19 mouse cellular contexts compared by ENCODE assay signal in genomic region chr6:113385160-113385714, GRCm38 (mm10). TPM values are rescaled to one million over a fixed set of nuclear protein-coding genes. Genes with fewer than 3 reads are reported as not detected.
DNase-seq lines count a peak whose midpoint lies in the region; ATAC-seq lines count a peak whose summit lies in the region.
"Had no signal": no experiment of that assay in that cellular context is flagged by ENCODE, and none has a peak within 500 bp of the region (broad histone marks: within the 10 kb centered on the region; RNA-seq: fewer than 3 reads in every experiment).

No protein-coding gene starts in this region.

- 82% methylated on average over 11 of the region's 11 CpGs for WGBS in hindbrain, embryonic 13.5 days
- 94% methylated on average over 11 of the region's 11 CpGs for WGBS in hindbrain, embryonic 14.5 days
- WGBS in midbrain, embryonic 15.5 days: 81% methylated on average over 11 of the region's 11 CpGs
- WGBS in midbrain, embryonic 14.5 days: 93% methylated on average over 11 of the region's 11 CpGs
- 59% methylated on average over 11 of the region's 11 CpGs for WGBS in intestine, embryonic 16.5 days

- H3K27me3 ChIP-seq in hindbrain, embryonic 13.5 days: no peaks in the 10 kb centered on the region
- no peaks in the 10 kb centered on the region for H3K27me3 ChIP-seq in hindbrain, embryonic 14.5 days (ENCODE audit: control insufficient read depth, insufficient read depth, low read length)
- no peaks in the 10 kb centered on the region for H3K27me3 ChIP-seq in midbrain, embryonic 15.5 days (replicated peaks)
- H3K27me3 ChIP-seq in midbrain, embryonic 14.5 days (ENCODE audit: control insufficient read depth, insufficient read depth, low read length): no peaks in the 10 kb centered on the region
- H3K27me3 ChIP-seq in intestine, embryonic 16.5 days (replicated peaks; ENCODE audit: control insufficient read depth, insufficient read depth, low read length): no peaks in the 10 kb centered on the region
- H3K27me3 ChIP-seq: embryonic facial prominence, embryonic 12.5 days; forebrain, embryonic 12.5 days; Patski had no signal

- H3K9ac ChIP-seq in hindbrain, embryonic 13.5 days: no peak overlapping the region
- no peak overlapping the region for H3K9ac ChIP-seq in hindbrain, embryonic 14.5 days
- H3K9ac ChIP-seq in midbrain, embryonic 15.5 days: no peak overlapping the region
- no peak overlapping the region for H3K9ac ChIP-seq in midbrain, embryonic 14.5 days (replicated peaks; ENCODE audit: low read length)
- no peak overlapping the region for H3K9ac ChIP-seq in intestine, embryonic 16.5 days (ENCODE audit: low read depth, low read length)
- H3K9ac ChIP-seq: embryonic facial prominence, embryonic 12.5 days; forebrain, embryonic 12.5 days had no signal

- peaks cover 98% of the 10 kb centered on the region for H3K36me3 ChIP-seq in hindbrain, embryonic 13.5 days
- H3K36me3 ChIP-seq in hindbrain, embryonic 14.5 days (replicated peaks; ENCODE audit: control insufficient read depth, insufficient read depth): peaks cover 99% of the 10 kb centered on the region
- H3K36me3 ChIP-seq in midbrain, embryonic 15.5 days (replicated peaks): peaks cover 74% of the 10 kb centered on the region
- H3K36me3 ChIP-seq in midbrain, embryonic 14.5 days (ENCODE audit: control insufficient read depth, insufficient read depth, low read length): peaks cover 98% of the 10 kb centered on the region
- peaks cover 40% of the 10 kb centered on the region for H3K36me3 ChIP-seq in intestine, embryonic 16.5 days (ENCODE audit: control insufficient read depth, insufficient read depth, low read length)

- H3K27ac ChIP-seq in hindbrain, embryonic 13.5 days: peak overlapping the region; percentile 60
- no peak overlapping the region for H3K27ac ChIP-seq in hindbrain, embryonic 14.5 days
- H3K27ac ChIP-seq in midbrain, embryonic 15.5 days: 0 out of 2 replicates have a peak overlapping the region, but pooled peaks have one; percentile 20
- no peak overlapping the region for H3K27ac ChIP-seq in midbrain, embryonic 14.5 days (replicated peaks; ENCODE audit: low read depth, low read length)
- H3K27ac ChIP-seq in intestine, embryonic 16.5 days (ENCODE audit: low read length): peak overlapping the region; percentile 46; the same call in 1 of the 2 replicates
- H3K27ac ChIP-seq: embryonic facial prominence, embryonic 12.5 days; forebrain, embryonic 12.5 days; heart, embryonic 10.5 days had no signal

- peaks cover 7% of the 10 kb centered on the region; the same call in 1 of the 2 replicates for H3K4me1 ChIP-seq in hindbrain, embryonic 13.5 days (replicated peaks)
- no peaks in the 10 kb centered on the region for H3K4me1 ChIP-seq in hindbrain, embryonic 14.5 days (replicated peaks; ENCODE audit: control insufficient read depth, insufficient read depth, low read length)
- H3K4me1 ChIP-seq in midbrain, embryonic 15.5 days: no peaks in the 10 kb centered on the region
- H3K4me1 ChIP-seq in midbrain, embryonic 14.5 days (ENCODE audit: control insufficient read depth, insufficient read depth, low read length): no peaks in the 10 kb centered on the region
- peaks cover 5% of the 10 kb centered on the region; the same call in 1 of the 2 replicates for H3K4me1 ChIP-seq in intestine, embryonic 16.5 days (ENCODE audit: control insufficient read depth, insufficient read depth, low read length)
- H3K4me1 ChIP-seq: forebrain, embryonic 12.5 days had no signal

- no peak for ATAC-seq in hindbrain, embryonic 13.5 days (ENCODE audit: low FRiP score)
- ATAC-seq in hindbrain, embryonic 14.5 days (ENCODE audit: low FRiP score): no peak
- no peak for ATAC-seq in midbrain, embryonic 15.5 days (replicated peaks)
- no peak for ATAC-seq in midbrain, embryonic 14.5 days (ENCODE audit: low FRiP score, low TSS enrichment)
- no peak for ATAC-seq in intestine, embryonic 16.5 days
- ATAC-seq: Patski had no signal

- no peak for DNase-seq in hindbrain, embryonic 14.5 days (ENCODE audit: low spot score)
- DNase-seq in midbrain, embryonic 14.5 days: no peak
- DNase-seq in yolk sac, embryonic 10.5 days (ENCODE audit: low spot score): peak; percentile 74
- DNase-seq in kidney, postnatal 10 days: no peak
- DNase-seq: cerebellum, adult 11 months; kidney, adult 8-10 months; kidney, postnatal 14 days; layer of hippocampus, postnatal 36 days; lung, adult 18-20 months; lung, postnatal 10 days had no signal

- no peak overlapping the region for H3K4me3 ChIP-seq in hindbrain, embryonic 13.5 days
- H3K4me3 ChIP-seq in hindbrain, embryonic 14.5 days (replicated peaks; ENCODE audit: low read length): no peak overlapping the region
- no peak overlapping the region for H3K4me3 ChIP-seq in midbrain, embryonic 15.5 days
- H3K4me3 ChIP-seq in midbrain, embryonic 14.5 days (replicated peaks; ENCODE audit: low read depth, low read length): no peak overlapping the region
- no peak overlapping the region for H3K4me3 ChIP-seq in intestine, embryonic 16.5 days (ENCODE audit: low read length)
- H3K4me3 ChIP-seq: embryonic facial prominence, embryonic 12.5 days; erythroblast, embryonic 14.5 days; forebrain, embryonic 12.5 days; heart, embryonic 10.5 days had no signal

- H3K9me3 ChIP-seq in hindbrain, embryonic 13.5 days: no peaks in the 10 kb centered on the region
- H3K9me3 ChIP-seq in hindbrain, embryonic 14.5 days (ENCODE audit: control insufficient read depth, low read length): no peaks in the 10 kb centered on the region
- no peaks in the 10 kb centered on the region for H3K9me3 ChIP-seq in midbrain, embryonic 15.5 days
- H3K9me3 ChIP-seq in midbrain, embryonic 14.5 days (ENCODE audit: control insufficient read depth, low read length): no peaks in the 10 kb centered on the region
- no peaks in the 10 kb centered on the region for H3K9me3 ChIP-seq in intestine, embryonic 16.5 days (ENCODE audit: control insufficient read depth, low read length)
- H3K9me3 ChIP-seq: embryonic facial prominence, embryonic 12.5 days; forebrain, embryonic 12.5 days; heart, embryonic 10.5 days had no signal

- H3K4me2 ChIP-seq in hindbrain, embryonic 13.5 days: no peak overlapping the region
- no peak overlapping the region for H3K4me2 ChIP-seq in hindbrain, embryonic 14.5 days (replicated peaks)
- H3K4me2 ChIP-seq in midbrain, embryonic 15.5 days: no peak overlapping the region
- H3K4me2 ChIP-seq in midbrain, embryonic 14.5 days (ENCODE audit: low read length): no peak overlapping the region
- H3K4me2 ChIP-seq in intestine, embryonic 16.5 days (ENCODE audit: low read depth, low read length): no peak overlapping the region
- H3K4me2 ChIP-seq: embryonic facial prominence, embryonic 12.5 days; forebrain, embryonic 12.5 days; midbrain, embryonic 11.5 days had no signal

RNA-seq across cellular contexts. Expression of gene Ttll3, which starts 3.8 kb away (rescaled TPM):
- polyA plus RNA-seq in hindbrain, embryonic 13.5 days (2015; fragmentation: Nextera tagmentation; extraction: Ambion mirVana): 11.8 TPM in 2 replicates
- 7.0 and 8.1 TPM in 2 replicates for polyA plus RNA-seq in hindbrain, embryonic 14.5 days (2014; fragmentation: Nextera tagmentation; extraction: Ambion mirVana)
- 15.1 TPM in 2 replicates for polyA plus RNA-seq in midbrain, embryonic 15.5 days (2015; fragmentation: Nextera tagmentation; extraction: Ambion mirVana)
- polyA plus RNA-seq in midbrain, embryonic 14.5 days (2014; fragmentation: Nextera tagmentation; extraction: Ambion mirVana): 7.3 and 7.8 TPM in 2 replicates
- polyA plus RNA-seq in intestine, embryonic 16.5 days (2015; fragmentation: Nextera tagmentation; extraction: Ambion mirVana): 3.0 and 3.3 TPM in 2 replicates

RNA-seq across cellular contexts. Expression of gene Arpc4, which starts 7.3 kb away (rescaled TPM):
- 416 and 430 TPM in 2 replicates for polyA plus RNA-seq in hindbrain, embryonic 13.5 days (2015; fragmentation: Nextera tagmentation; extraction: Ambion mirVana)
- 231 and 235 TPM in 2 replicates for polyA plus RNA-seq in hindbrain, embryonic 14.5 days (2014; fragmentation: Nextera tagmentation; extraction: Ambion mirVana)
- polyA plus RNA-seq in midbrain, embryonic 15.5 days (2015; fragmentation: Nextera tagmentation; extraction: Ambion mirVana): 430 and 433 TPM in 2 replicates
- 234 and 394 TPM in 2 replicates for polyA plus RNA-seq in midbrain, embryonic 14.5 days (2014; fragmentation: Nextera tagmentation; extraction: Ambion mirVana)
- polyA plus RNA-seq in intestine, embryonic 16.5 days (2015; fragmentation: Nextera tagmentation; extraction: Ambion mirVana): 449 and 456 TPM in 2 replicates

RNA-seq across cellular contexts. Expression of gene Tada3, which starts 7.6 kb away (rescaled TPM):
- 70.0 and 70.6 TPM in 2 replicates for polyA plus RNA-seq in hindbrain, embryonic 13.5 days (2015; fragmentation: Nextera tagmentation; extraction: Ambion mirVana)
- polyA plus RNA-seq in hindbrain, embryonic 14.5 days (2014; fragmentation: Nextera tagmentation; extraction: Ambion mirVana): 62.6 and 67.0 TPM in 2 replicates
- polyA plus RNA-seq in midbrain, embryonic 15.5 days (2015; fragmentation: Nextera tagmentation; extraction: Ambion mirVana): 80.4 and 81.6 TPM in 2 replicates
- polyA plus RNA-seq in midbrain, embryonic 14.5 days (2014; fragmentation: Nextera tagmentation; extraction: Ambion mirVana): 72.2 and 81.9 TPM in 2 replicates
- 44.4 and 45.1 TPM in 2 replicates for polyA plus RNA-seq in intestine, embryonic 16.5 days (2015; fragmentation: Nextera tagmentation; extraction: Ambion mirVana)

RNA-seq across cellular contexts. Expression of gene Rpusd3, which starts 33.9 kb away (rescaled TPM):
- polyA plus RNA-seq in hindbrain, embryonic 13.5 days (2015; fragmentation: Nextera tagmentation; extraction: Ambion mirVana): 17.5 and 19.5 TPM in 2 replicates
- 15.0 and 19.0 TPM in 2 replicates for polyA plus RNA-seq in hindbrain, embryonic 14.5 days (2014; fragmentation: Nextera tagmentation; extraction: Ambion mirVana)
- 19.0 and 21.2 TPM in 2 replicates for polyA plus RNA-seq in midbrain, embryonic 15.5 days (2015; fragmentation: Nextera tagmentation; extraction: Ambion mirVana)
- 20.7 and 24.6 TPM in 2 replicates for polyA plus RNA-seq in midbrain, embryonic 14.5 days (2014; fragmentation: Nextera tagmentation; extraction: Ambion mirVana)
- polyA plus RNA-seq in intestine, embryonic 16.5 days (2015; fragmentation: Nextera tagmentation; extraction: Ambion mirVana): 32.4 and 35.5 TPM in 2 replicates

RNA-seq across cellular contexts. Expression of gene Camk1, which starts 41.5 kb away (rescaled TPM):
- 79.6 and 86.3 TPM in 2 replicates for polyA plus RNA-seq in hindbrain, embryonic 13.5 days (2015; fragmentation: Nextera tagmentation; extraction: Ambion mirVana)
- 111 and 123 TPM in 2 replicates for polyA plus RNA-seq in hindbrain, embryonic 14.5 days (2014; fragmentation: Nextera tagmentation; extraction: Ambion mirVana)
- polyA plus RNA-seq in midbrain, embryonic 15.5 days (2015; fragmentation: Nextera tagmentation; extraction: Ambion mirVana): 117 and 124 TPM in 2 replicates
- polyA plus RNA-seq in midbrain, embryonic 14.5 days (2014; fragmentation: Nextera tagmentation; extraction: Ambion mirVana): 101 and 108 TPM in 2 replicates
- polyA plus RNA-seq in intestine, embryonic 16.5 days (2015; fragmentation: Nextera tagmentation; extraction: Ambion mirVana): 66.4 and 66.8 TPM in 2 replicates

Comparison
In these comparisons a context has a peak if more than half of its experiments do, and no peak if none do; other contexts are left out.
1. H3K27ac ChIP-seq: peak in hindbrain, embryonic 13.5 days (single experiment), midbrain, embryonic 15.5 days (single experiment) and intestine, embryonic 16.5 days (single experiment); none in hindbrain, embryonic 14.5 days (single experiment) and midbrain, embryonic 14.5 days (single experiment).